Mouse (Mus musculus): Measurements from ENCODE around the gene Aspdh.

The Aspdh gene

DNA sequence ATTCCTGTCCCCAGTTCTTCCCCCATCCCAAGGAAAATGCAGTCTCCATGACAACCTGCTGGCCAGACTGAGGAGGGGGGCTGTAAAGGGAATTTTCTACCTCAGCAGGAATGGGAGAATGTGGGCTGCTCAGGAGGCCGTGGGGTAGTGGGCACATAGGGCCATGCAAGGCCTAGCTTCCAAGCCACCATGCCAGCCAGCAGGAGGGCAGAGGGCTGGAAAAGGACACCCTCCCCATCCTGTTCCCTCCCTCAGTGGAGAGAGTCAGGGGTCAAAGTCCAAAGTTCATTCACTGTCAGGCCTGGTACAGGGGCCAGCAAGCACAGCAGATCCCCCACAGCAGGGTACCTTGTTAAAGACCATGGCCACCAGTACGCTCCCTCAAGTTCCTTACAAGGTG, at the start of gene Aspdh:
Gene Aspdh (plus strand): TSS at position 281 of the 400 bp plus-strand sequence.
- DNase-seq (ENCODE audit: low spot score) = no peak

GRCm38 (mm10) chr7:44427666-44428065, 37.5 kb upstream of the Aspdh start:
- no peak for DNase-seq (ENCODE audit: low spot score)

GRCm38 (mm10) chr7:44428171-44428950, 36.8 kb upstream of the Aspdh start:
- no peak for DNase-seq (ENCODE audit: low spot score)

DNA sequence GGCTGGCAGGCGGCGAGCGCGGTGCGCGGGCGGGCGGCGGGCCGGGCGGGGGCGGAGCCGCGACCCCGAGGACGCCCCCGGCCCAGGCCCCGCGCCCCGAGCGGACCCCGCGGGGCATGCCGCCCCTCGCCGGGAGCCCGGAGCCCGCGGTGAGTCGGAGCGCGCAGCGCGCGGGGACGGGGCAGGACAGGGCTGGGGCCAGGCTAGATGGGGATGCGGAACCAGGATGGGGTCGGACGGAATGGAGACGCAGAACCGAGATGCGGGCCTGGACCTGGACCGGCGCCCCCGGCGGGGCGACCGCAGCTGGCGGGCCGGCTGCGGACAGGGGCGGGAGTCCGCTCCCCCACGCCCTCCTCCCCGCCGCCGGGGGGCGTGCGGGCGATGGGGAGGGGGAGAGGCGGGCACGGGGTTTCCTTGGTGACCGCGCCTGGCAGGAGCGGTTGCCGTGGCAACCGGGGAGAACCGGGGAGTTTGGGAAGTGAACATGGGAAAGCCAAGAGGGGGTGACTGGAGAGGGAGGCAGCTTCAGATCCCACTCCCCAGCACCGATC, 36.1 kb upstream of the Aspdh start, which contains the start of gene Lrrc4b:
Gene Lrrc4b (plus strand): TSS at position 51 of the 554 bp plus-strand sequence.
- no peak for DNase-seq (ENCODE audit: low spot score)

DNA sequence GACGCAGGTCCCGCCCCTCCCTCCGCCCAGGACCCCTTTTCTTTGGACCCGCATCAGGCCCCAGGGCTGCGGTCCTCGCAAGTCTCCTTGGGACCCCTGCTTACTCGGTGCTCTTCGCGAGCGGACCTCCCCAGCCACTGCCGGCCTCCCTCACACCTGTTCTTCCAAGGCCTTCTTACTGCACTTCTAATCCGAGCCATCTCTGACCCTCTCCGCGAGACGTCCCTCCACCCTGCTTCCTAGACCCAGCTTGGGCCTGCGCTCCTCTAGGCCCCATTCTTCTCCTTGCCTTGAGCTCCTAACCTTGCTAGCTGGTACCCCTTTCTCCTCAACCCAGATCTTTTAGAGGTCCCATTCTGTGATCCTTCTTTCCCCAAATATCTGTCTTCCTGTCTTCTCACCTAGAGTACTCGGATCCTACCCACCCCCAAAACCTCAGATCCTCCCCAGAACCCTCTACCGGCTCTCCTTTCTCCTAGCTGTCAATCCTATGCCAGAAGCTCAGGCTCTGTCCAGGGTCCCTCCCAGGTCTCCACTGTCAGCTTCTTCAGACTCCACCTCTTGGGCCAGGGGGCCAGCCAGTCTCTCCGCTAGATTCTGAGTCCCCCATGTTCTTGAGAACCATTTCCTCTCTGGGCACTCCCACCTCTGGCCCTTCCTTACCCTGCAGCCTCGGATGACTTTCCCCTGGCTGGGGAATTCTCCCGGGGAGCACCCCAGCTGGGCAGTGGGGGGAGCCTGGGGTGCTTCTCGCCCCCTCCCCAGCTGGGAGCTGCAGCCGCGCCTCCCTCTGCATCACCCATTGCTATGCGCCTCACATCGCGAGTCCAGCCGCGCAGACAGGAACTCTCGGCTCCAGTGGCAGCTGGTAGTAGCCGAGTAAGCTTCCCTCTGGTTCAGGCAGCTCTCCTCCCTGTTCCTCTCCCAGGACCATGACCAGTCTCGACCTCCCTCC, 35.4 kb upstream of the Aspdh start:
- DNase-seq (ENCODE audit: low spot score) = no peak

DNA sequence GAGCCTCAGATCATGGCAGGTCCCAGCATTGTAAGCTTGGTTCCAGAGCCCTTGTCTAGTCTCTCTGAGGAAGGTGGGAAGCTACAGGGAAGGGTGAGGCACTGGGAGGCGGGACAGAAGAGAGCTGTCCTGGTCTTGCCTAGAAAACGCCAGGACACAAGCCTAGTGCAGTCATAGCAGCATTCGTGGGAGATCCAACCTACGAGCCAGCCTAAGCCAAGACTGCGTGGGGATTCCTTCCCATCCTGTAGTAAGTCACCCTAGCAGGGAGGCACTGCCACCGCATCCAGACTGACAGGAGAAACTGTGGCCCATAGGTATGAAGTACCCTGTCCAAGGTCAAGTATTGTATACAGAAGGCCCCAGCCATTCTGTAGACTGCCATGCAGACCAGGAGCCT, 32.6 kb upstream of the Aspdh start:
- DNase-seq (ENCODE audit: low spot score) = no peak

- DNase-seq (ENCODE audit: low spot score) = no peak
Measured at GRCm38 (mm10) chr7:44433371-44433770, 31.8 kb upstream of the Aspdh start.

- no peak for DNase-seq (ENCODE audit: low spot score)
Measured at GRCm38 (mm10) chr7:44434089-44434488, 31.1 kb upstream of the Aspdh start.

DNA sequence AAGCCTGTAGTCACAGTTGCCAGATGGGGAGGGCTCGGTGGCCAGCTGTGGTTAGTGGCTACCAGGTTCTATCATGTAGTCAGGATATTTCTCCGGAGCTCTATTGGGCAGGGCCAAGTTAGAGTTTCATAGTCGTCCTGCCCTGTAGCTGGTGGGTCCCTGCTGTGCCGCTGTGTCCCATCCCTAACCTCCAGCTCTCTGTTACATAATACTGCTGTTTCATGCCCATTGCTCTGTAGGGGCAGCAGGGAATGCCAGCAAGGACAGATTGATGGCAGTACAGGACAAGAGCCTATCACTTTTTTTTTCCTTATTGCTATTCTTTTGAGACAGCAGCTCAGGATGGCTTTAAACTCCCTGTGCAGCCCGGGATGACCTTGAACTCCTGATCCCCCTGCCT, 29.4 kb upstream of the Aspdh start:
- no peak for DNase-seq (ENCODE audit: low spot score)

DNA sequence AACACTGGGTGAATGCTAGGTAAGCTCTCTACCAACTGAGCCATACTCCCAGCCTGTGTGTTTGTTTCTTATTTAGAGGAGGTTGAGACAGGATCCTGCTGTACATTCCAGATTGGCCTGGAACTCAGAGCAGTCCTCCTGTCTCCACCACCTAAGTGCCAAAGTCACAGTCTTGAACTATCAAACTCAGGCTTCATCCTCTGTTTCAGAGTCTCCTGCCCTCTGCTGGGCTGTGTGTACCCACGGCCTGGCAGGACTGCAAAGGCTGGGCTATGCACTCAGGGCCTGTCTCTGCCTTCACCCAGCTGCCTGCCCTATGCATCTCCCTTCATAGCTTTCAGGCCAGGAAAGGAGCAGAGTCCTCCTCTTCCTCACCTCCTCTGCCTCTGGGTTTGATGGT, 28.9 kb upstream of the Aspdh start:
- DNase-seq (ENCODE audit: low spot score) = no peak

GRCm38 (mm10) chr7:44437188-44437587, 28.0 kb upstream of the Aspdh start:
- no peak for DNase-seq (ENCODE audit: low spot score)

DNA sequence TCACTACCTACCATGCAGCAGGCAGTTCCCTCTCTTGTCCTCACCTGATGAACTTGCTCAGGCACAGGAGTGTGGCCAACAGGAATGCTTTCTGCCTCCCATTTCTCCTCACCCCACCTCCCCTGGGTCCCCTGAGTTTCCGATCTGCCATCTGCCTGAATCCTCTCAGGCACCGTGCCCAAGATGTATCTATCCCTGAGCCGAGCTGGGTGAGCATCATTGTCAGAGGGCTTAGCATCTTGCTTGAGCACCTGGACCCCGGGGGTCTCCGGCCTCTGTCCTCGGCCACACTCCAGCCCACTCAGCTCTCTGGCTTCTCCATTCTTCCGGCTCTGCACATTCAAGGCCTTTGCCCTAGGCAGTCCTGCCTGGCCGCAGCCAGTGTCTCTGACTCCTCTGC, 27.3 kb upstream of the Aspdh start:
- no peak for DNase-seq (ENCODE audit: low spot score)

- no peak for DNase-seq (ENCODE audit: low spot score)
Measured at GRCm38 (mm10) chr7:44439696-44440095, 25.5 kb upstream of the Aspdh start.

GRCm38 (mm10) chr7:44440479-44440878, 24.7 kb upstream of the Aspdh start:
- DNase-seq (ENCODE audit: low spot score) = no peak

- no peak for DNase-seq (ENCODE audit: low spot score)
Measured at GRCm38 (mm10) chr7:44441180-44441579, 24.0 kb upstream of the Aspdh start.

DNA sequence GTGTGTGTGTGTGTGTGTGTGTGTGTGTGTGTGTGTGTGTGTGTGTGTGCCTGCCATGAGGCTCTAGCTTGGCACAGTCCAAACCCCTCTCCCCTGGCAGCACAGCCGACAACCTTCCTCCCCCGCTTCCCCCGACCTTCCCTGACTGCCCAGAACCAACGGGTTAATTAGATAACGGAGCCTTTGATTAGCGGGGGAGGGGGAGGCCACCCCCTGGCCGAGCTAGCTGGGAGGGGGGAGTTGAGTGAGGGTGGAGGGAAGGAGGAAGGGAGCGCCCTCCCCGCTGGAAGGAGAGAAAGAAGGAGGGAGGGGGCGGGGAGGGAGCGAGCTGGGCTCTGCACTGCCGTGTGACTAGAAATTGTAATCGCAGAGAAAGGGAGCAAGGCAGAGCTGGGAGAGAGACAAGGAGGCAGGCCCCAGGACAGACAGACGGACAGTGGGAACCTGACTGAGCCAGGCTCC, 23.5 kb upstream of the Aspdh start:
- no peak for DNase-seq (ENCODE audit: low spot score)

- no peak for DNase-seq (ENCODE audit: low spot score)
Measured at GRCm38 (mm10) chr7:44442407-44442821, 22.8 kb upstream of the Aspdh start.

- DNase-seq (ENCODE audit: low spot score) = no peak
Measured at GRCm38 (mm10) chr7:44443268-44444173, 21.7 kb upstream of the Aspdh start.

- no peak for DNase-seq (ENCODE audit: low spot score)
Measured at GRCm38 (mm10) chr7:44444886-44445527, 20.2 kb upstream of the Aspdh start.

DNA sequence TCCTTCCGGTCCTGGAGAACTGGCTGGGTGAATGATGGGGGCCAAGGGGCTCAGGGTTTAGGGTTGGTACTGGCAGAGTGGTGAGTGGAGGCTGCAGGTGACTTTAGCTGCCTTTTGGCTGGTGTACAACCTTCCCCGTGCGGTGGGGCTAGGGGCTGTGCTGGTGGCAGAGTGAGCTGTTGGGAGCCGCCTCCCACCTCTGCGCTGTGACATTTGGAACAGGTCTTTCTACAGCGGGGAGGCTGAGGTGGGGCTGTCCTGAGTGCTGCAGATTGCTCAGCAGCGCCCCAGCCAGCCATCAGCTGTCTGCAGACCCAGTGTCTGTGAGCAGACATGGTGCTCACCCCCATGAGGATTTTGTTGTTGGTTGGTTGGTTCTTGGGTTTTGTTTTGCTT, 19.7 kb upstream of the Aspdh start:
- DNase-seq (ENCODE audit: low spot score) = no peak
